Mouse (Mus musculus) right cerebral cortex, postnatal 25 days (tissue): ENCODE data around the gene Klhl26.

Source experiments
- DNase-seq: peaks from one replicate; pipeline ENCODE4 v3.0.0; 2022

The Klhl26 gene

DNA sequence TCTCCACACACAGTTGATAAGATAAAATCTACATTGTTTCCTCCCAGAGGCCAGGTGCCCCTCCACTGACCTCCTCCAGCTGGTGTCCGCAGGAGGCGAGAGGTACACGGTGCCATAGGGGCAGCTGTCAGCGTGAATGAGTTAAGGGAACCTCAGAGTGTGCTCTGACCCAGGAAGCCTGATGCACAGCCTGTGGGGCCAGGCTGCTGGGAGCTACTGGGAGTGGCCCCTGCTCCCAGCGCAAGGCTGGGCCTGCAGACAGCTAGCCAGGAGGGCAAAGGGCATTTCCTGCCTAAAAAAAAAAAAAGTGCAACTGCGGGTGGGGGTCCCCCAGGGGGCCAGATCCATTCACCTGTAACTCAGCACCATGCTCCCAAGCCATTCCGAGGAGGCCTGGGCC is 71.6 kb downstream of the Klhl26 start:
- no peak for DNase-seq

DNA sequence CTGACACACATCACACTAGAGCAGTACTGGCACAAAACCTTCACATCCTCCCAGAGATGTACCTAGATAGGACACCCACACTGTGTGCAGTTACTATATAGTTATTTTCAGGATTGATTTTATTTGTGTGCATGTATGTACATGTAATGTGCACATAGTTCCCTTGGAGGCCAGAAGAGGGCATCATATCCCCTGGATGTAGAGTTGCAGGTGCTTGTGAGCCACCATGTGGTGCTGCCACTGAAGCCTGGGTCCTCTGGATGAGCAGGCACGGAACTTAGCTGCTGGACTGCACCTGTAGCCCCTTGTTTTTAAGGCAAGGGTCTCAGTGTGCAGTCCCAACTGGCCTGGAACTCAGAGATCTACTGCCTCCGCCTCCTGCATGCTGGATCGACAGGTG is 72.6 kb downstream of the Klhl26 start:
- no peak for DNase-seq
